Mouse (Mus musculus): Measurements from ENCODE around the gene Papss2.
A peak's percentile ranks its signal among the peaks of the same experiment; 100 is the strongest.
"Not testable (repeated sequence)": the region's sequence is repeated elsewhere in the genome, so short reads cannot be mapped to it uniquely, and the experiment has no call there.

Papss2 gene

GRCm38 (mm10) chr19:32641535-32641934 is 45.9 kb downstream of the Papss2 start:
- no peak for DNase-seq (ENCODE audit: low spot score)

DNA sequence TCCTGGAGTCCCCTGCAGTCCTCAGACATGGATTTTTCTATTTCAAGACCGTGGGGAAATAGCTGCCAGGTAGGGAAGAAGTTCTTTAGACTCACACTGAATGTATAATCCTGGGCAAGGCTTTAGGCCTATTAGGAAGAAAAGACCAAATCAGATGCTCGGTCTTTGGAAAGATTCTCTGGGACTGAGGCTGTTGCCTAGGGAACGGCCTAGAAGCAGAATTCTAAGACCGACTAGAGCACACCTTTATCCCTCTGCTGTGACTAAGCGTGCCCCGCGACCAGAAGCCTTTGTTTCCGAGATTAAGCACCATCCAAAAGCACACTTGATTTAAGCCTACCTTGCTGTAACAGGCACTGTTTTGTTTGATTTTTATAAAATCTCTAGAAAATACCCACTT is 46.4 kb downstream of the Papss2 start:
- no peak for DNase-seq (ENCODE audit: low spot score)

DNA sequence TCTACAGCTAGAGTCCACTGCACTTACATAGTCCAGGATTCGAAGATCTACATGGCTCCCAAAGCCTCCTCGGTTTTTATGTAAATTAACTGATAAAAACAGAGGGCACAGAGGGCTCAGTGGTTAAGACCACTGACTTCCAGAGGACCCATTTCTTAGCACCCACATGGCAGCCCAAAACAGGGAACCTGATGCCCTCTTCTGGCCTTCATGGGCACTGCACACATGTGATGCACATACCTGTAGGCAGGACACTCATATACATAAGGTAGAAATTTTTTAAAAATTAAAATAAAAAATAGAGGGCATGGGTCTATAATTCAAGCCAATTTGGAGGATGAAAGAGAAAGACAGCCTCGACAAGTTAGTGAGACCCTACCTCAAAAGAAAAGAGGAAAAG is 48.1 kb downstream of the Papss2 start:
- no peak for DNase-seq (ENCODE audit: low spot score)

GRCm38 (mm10) chr19:32645939-32646338 is 50.3 kb downstream of the Papss2 start:
- DNase-seq (ENCODE audit: low spot score), result no peak

DNA sequence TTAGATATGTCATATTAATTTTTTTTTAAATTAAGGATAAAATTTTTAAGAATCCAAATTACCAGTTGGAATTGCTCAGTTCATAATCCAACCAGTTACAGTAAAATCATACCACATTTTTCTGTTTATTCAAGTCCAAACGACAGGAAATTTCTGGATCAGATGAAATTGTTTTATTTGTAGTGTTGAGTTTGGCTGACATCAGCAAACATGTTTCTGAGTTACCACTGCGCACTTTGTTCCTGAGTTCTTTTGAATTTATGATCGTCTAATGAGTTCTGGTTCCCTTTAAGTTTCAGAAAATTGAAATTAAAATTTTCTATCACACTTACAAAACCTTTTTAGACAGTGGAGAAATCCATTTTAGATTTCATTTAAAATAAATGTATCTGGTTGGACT is 50.8 kb downstream of the Papss2 start:
- no peak for DNase-seq (ENCODE audit: low spot score)

GRCm38 (mm10) chr19:32648019-32648571 is 52.5 kb downstream of the Papss2 start:
- no peak for DNase-seq (ENCODE audit: low spot score)

DNA sequence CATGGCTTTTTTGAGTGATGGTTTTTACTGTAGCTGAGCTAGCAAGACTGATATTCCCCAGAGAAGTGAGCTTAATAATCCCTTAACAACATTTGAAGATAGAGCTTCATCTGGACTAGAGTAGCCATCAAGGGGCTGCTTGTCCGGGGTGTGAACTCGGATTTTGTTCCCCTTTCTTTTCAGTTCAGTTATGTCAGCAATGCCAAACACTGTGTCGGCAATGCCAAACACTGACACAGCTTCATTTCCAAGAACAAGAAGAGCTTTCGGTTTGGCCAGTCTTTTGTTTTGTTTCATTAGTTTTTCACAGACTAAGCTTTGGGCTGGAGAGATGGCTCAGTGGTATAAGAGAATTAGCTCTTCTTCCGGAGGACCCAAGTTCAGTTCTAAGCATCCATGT is 55.5 kb downstream of the Papss2 start:
- DNase-seq (ENCODE audit: low spot score), result no peak

- DNase-seq (ENCODE audit: low spot score), result no peak
Observed at GRCm38 (mm10) chr19:32653122-32653521, 57.5 kb downstream of the Papss2 start.

DNA sequence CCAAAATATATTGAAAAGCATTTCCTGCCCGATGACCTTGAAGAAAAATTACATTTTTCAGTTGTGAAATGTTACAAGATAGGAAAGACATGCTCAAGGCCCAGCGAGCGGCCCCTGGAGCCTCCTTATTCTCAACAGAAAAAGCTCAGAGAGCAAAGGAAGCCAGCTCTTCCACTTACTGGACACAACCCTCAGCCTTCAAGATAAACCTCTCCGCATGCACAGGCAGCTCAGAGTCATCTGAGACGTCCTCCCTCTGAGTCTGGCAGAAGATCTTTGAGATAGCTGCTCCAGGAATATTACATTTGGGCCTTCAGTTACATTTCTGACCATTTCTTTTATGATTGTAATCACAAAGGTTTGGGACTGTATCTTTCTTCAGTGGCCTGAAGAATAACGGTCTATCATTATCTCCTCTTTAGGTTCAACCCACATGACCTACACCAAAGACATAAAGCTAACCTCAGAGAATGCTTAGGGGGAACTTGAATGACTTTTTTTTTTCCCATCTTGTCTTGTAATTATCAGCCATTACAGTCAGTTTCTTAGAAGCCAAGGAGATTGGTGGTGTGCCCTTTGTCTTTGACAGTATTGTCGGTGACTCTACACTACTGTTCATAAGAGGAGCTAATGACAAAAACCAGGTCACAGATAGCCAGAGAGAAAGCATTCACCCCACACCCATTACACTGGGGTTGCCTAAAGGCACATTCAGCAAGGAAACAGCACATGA is 58.2 kb downstream of the Papss2 start:
- DNase-seq (ENCODE audit: low spot score), result no peak

- no peak for DNase-seq (ENCODE audit: low spot score)
Observed at GRCm38 (mm10) chr19:32659346-32659745, 63.8 kb downstream of the Papss2 start.

GRCm38 (mm10) chr19:32662936-32663335 is 67.3 kb downstream of the Papss2 start:
- DNase-seq (ENCODE audit: low spot score), result no peak

- no peak for DNase-seq (ENCODE audit: low spot score)
Observed at GRCm38 (mm10) chr19:32665243-32665642, 69.7 kb downstream of the Papss2 start.

DNA sequence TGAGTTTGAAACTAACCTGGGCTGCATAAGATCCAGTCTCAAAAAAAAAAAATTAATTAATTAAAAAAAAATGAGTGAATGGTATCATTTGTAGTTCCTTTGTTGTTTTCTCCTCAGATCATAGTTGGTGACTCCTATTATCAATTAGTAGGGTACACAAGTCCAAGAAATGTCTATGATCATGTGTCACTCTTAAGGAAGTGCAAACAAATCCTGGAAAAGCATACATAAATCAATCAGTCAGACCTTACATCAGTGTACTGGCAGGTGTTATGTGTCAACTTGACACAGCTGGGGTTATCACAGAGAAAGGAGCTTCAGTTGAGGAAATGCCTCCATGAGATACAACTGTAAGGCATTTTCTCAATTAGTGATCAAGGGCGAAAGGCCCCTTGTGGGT is 72.2 kb downstream of the Papss2 start:
- DNase-seq (ENCODE audit: low spot score), result not testable (repeated sequence)

- no peak for DNase-seq (ENCODE audit: low spot score)
Observed at GRCm38 (mm10) chr19:32675766-32676165, 80.2 kb downstream of the Papss2 start.

DNA sequence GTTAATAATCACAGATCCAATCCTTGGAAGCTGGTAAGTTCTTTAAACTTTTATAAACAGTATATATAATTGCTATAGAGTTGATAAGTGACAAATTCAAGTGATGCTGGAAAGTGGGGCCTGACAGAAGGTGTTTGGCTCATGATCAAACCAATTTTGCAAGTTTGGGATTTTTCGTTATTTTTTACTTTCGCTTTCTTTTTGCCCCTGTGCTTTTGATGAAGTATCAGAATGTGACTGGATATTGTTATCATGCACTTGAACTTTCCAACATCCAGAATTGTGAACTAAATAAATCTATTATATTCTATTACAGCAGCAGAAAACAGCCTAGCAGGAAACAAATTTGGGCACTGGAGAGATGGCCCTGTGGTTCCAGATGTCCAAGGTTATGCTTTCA is 85.3 kb downstream of the Papss2 start:
- no peak for DNase-seq (ENCODE audit: low spot score)

- DNase-seq (ENCODE audit: low spot score), result no peak
Observed at GRCm38 (mm10) chr19:32683081-32683480, 87.5 kb downstream of the Papss2 start.

- no peak for DNase-seq (ENCODE audit: low spot score)
Observed at GRCm38 (mm10) chr19:32687721-32688120, 92.1 kb downstream of the Papss2 start.

- DNase-seq (ENCODE audit: low spot score), result not testable (repeated sequence)
Observed at GRCm38 (mm10) chr19:32688227-32688626, 92.6 kb downstream of the Papss2 start.

DNA sequence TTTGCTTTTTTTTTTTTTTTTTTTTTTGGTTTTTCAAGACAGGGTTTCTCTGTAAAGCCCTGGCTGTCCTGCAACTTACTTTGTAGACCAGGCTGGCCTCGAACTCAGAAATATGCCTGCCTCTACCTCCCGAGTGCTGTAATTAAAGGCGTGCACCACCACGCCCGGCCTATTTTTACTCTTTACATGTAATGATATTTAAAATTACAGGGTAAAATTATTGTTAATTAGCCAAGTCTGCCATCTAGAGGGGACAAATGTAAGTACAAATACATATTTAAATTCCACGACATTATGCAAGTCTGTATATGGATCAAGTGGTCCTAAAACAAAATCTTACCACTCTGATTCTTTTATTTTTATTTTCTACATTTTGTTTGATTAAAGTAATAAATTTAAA is 94.1 kb downstream of the Papss2 start:
- DNase-seq (ENCODE audit: low spot score), result peak; percentile 59

DNA sequence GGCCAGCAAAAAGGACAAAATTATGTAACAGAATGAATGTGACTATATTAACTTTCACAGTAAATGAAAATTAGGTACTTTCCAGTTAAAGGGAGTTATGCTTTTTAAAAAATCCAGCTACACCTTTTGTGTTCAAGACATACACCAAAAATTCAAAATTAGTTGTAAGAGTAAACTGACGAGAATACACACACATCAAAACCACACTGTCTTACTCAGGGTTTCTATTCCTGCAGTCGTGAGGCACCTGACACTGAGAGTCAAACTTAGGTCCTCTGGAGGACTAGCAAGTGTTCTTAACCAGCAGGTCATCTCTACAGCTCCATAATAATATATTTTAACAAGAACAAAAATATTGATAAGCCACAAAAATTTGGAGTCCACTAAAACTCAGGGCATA is 101.1 kb downstream of the Papss2 start:
- no peak for DNase-seq (ENCODE audit: low spot score)

DNA sequence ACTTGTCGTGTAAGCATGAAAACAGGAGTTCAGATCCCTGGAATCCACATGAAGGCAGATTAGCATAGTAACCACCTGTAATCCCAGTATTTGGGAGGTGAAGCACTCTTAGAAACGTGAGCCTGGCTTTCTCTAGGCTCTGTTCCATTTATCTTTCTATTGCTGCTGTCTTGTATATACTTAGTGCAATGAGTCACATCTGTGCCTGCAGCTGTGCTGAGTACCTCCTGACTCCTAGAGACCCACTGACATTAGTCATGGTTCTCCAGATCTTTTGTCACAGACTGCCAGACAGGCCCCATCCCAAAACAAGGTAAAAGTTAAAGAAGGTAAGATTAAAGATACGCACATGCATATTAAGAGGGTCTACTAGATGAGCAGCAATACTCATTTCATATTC is 106.6 kb downstream of the Papss2 start:
- no peak for DNase-seq (ENCODE audit: low spot score)

DNA sequence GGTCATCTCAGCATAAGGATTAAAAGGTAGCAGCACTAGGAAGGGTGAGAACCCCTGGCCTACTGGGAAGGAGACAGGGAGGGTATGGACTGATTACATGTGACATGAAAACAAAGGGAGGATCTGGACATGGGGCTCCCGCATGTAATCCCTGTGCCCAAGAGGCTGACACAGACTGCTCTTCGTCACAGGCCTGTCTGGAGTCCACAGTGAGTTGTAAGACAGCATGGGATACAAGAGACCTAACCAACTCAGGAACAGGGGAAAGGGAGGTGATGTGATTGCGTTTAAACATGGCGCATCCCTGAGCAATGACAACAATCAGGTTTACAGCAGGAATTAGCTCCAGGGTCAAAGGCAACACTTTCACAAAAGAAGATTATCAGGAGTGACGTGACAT is 113.4 kb downstream of the Papss2 start:
- DNase-seq (ENCODE audit: low spot score), result no peak

DNA sequence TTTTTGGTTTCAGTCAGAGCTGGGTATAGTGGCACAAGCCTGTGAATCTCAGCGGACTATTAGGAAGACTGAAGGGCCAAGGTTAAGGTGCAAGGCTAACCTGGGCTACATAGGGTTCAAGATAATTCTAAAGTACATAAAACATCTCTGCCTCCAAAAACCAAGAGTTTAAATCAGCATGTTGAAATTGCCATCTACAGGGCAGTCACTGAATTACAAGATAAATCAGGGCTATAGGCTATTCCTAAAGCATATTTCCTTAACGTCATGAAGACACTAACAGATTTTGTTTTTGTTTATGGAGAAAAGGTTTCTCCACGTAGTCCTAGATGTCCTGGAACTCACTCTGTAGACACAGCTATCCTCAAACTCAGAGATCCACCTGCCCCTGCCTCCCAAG is 114.7 kb downstream of the Papss2 start:
- DNase-seq (ENCODE audit: low spot score), result peak; percentile 25
